Mouse (Mus musculus) midbrain, embryonic 12.5 days (tissue): Measurements from ENCODE around the gene Leprot. TPM values are rescaled to one million over a fixed set of nuclear protein-coding genes. Genes with fewer than 3 reads are reported as not detected.

Experiments used
- ATAC-seq: fragments of 200-750 bp; cut with Nextera tagmentation; 2 replicates; pipeline ENCODE4 v1.8.0; 2017; ENCODE audit warnings: low read depth, moderate TSS enrichment, moderate library complexity; ENCODE audit not compliant: low FRiP score
- H3K27ac ChIP-seq: fragments of 300-500 bp; sonication (generic); replicated peaks from 2 replicates; pipeline ENCODE4 v1.5.1; 2016; ENCODE audit warnings: mild to moderate bottlenecking
- H3K27me3 ChIP-seq: fragments of 300-500 bp; sonication (generic); 2 replicates; pipeline ENCODE4 v1.6.1; 2016; ENCODE audit warnings: mild to moderate bottlenecking
- H3K36me3 ChIP-seq: fragments of 300-500 bp; sonication (generic); 2 replicates; pipeline ENCODE4 v1.6.1; 2016
- H3K4me1 ChIP-seq: fragments of 300-500 bp; sonication (generic); 2 replicates; pipeline ENCODE4 v1.6.1; 2016
- H3K4me2 ChIP-seq: fragments of 300-500 bp; sonication (generic); replicated peaks from 2 replicates; pipeline ENCODE4 v1.6.1; 2016; ENCODE audit warnings: mild to moderate bottlenecking, moderate library complexity
- H3K4me3 ChIP-seq: fragments of 300-500 bp; sonication (generic); 2 replicates; pipeline ENCODE4 v1.5.1; 2016; ENCODE audit warnings: mild to moderate bottlenecking
- H3K9ac ChIP-seq: fragments of 300-500 bp; sonication (generic); replicated peaks from 2 replicates; pipeline ENCODE4 v1.6.1; 2016; ENCODE audit warnings: mild to moderate bottlenecking, moderate library complexity
- H3K9me3 ChIP-seq: fragments of 300-500 bp; sonication (generic); 2 replicates; pipeline ENCODE4 v1.6.1; 2016; ENCODE audit warnings: mild to moderate bottlenecking
- WGBS: fragments of 180-500 bp; shearing (Covaris S2); methylation state at CpG from one replicate; pipeline ENCODE4 v1.1.7; 2016; 5-methylcytosine and 5-hydroxymethylcytosine counted together
- polyA plus RNA-seq: library from polyadenylated mRNA; unstranded; fragments of >200 nt; fragmentation: Nextera tagmentation; extraction: Ambion mirVana; gene quantifications from 2 replicates; pipeline ENCODE4 v1.2.1, GENCODE M21; 2016

Leprot gene
- polyA plus RNA-seq, 1 experiment from 2014 or later, result 72.2 TPM

GRCm38 (mm10) chr4:101669161-101669560 lies 21.6 kb downstream of the Leprot start:
- ATAC-seq, result no peak
- no peak overlapping the region for H3K27ac ChIP-seq
- H3K9ac ChIP-seq, result no peak overlapping the region
- H3K27me3 ChIP-seq, result no peaks in the 10 kb centered on the region
- H3K4me1 ChIP-seq, result peaks cover 4% of the 10 kb centered on the region; the same call in 1 of the 2 replicates
- no peak overlapping the region for H3K4me3 ChIP-seq
- no peak overlapping the region for H3K4me2 ChIP-seq
- H3K9me3 ChIP-seq, result peaks cover 5% of the 10 kb centered on the region; the same call in 1 of the 2 replicates
- H3K36me3 ChIP-seq, result no peaks in the 10 kb centered on the region
- 75% methylated on average over 5 of the region's 5 CpGs for whole genome bisulfite sequencing

GRCm38 (mm10) chr4:101669811-101670210 lies 22.3 kb downstream of the Leprot start:
- Histone ChIP-seq H3K27ac (no peak overlapping the region), H3K27me3 (no peaks in the 10 kb centered on the region), H3K36me3 (no peaks in the 10 kb centered on the region), H3K9me3 (peaks cover 5% of the 10 kb centered on the region; the same call in 1 of the 2 replicates), H3K4me1 (peaks cover 4% of the 10 kb centered on the region; the same call in 1 of the 2 replicates), H3K9ac (no peak overlapping the region), H3K4me3 (no peak overlapping the region), H3K4me2 (no peak overlapping the region)
- WGBS, result 91% methylated on average over 5 of the region's 5 CpGs
- no peak for ATAC-seq

GRCm38 (mm10) chr4:101674790-101675189 lies 27.3 kb downstream of the Leprot start:
- Histone ChIP-seq H3K4me3 (no peak overlapping the region), H3K4me2 (no peak overlapping the region), H3K4me1 (no peaks in the 10 kb centered on the region), H3K9me3 (no peaks in the 10 kb centered on the region), H3K27me3 (no peaks in the 10 kb centered on the region), H3K27ac (no peak overlapping the region), H3K9ac (no peak overlapping the region), H3K36me3 (no peaks in the 10 kb centered on the region)
- no peak for ATAC-seq
- WGBS, result 83% methylated on average over 5 of the region's 5 CpGs

GRCm38 (mm10) chr4:101675726-101676125 lies 28.2 kb downstream of the Leprot start:
- Histone ChIP-seq H3K4me1 (no peaks in the 10 kb centered on the region), H3K4me2 (no peak overlapping the region), H3K27me3 (no peaks in the 10 kb centered on the region), H3K4me3 (no peak overlapping the region), H3K9me3 (no peaks in the 10 kb centered on the region), H3K27ac (no peak overlapping the region), H3K36me3 (no peaks in the 10 kb centered on the region), H3K9ac (no peak overlapping the region)
- 78% methylated on average over 4 of the region's 4 CpGs for WGBS
- ATAC-seq, result no peak

- no peak overlapping the region for H3K9ac ChIP-seq
- no peaks in the 10 kb centered on the region for H3K4me1 ChIP-seq
- no peaks in the 10 kb centered on the region for H3K36me3 ChIP-seq
- no peaks in the 10 kb centered on the region for H3K27me3 ChIP-seq
- no peak overlapping the region for H3K4me2 ChIP-seq
- no peak for ATAC-seq
- H3K4me3 ChIP-seq, result no peak overlapping the region
- no peak overlapping the region for H3K27ac ChIP-seq
- no peaks in the 10 kb centered on the region for H3K9me3 ChIP-seq
- WGBS, result 94% methylated on average over 4 of the region's 4 CpGs
These were observed 35.1 kb downstream of the Leprot start for GRCm38 (mm10) chr4:101682620-101683019.

GRCm38 (mm10) chr4:101683086-101683485 lies 35.6 kb downstream of the Leprot start:
- no peaks in the 10 kb centered on the region for H3K36me3 ChIP-seq
- ATAC-seq, result no peak
- H3K27ac ChIP-seq, result no peak overlapping the region
- H3K27me3 ChIP-seq, result no peaks in the 10 kb centered on the region
- no peaks in the 10 kb centered on the region for H3K4me1 ChIP-seq
- no peak overlapping the region for H3K4me3 ChIP-seq
- no peak overlapping the region for H3K9ac ChIP-seq
- WGBS, result 87% methylated on average over 3 of the region's 3 CpGs
- H3K9me3 ChIP-seq, result no peaks in the 10 kb centered on the region
- H3K4me2 ChIP-seq, result no peak overlapping the region

- no peak overlapping the region for H3K9ac ChIP-seq
- no peak overlapping the region for H3K27ac ChIP-seq
- H3K36me3 ChIP-seq, result no peaks in the 10 kb centered on the region
- H3K4me1 ChIP-seq, result no peaks in the 10 kb centered on the region
- no peaks in the 10 kb centered on the region for H3K9me3 ChIP-seq
- no peaks in the 10 kb centered on the region for H3K27me3 ChIP-seq
- WGBS, result 86% methylated on average over 3 of the region's 3 CpGs
- H3K4me3 ChIP-seq, result no peak overlapping the region
- no peak for ATAC-seq
- H3K4me2 ChIP-seq, result no peak overlapping the region
These were observed 37.3 kb downstream of the Leprot start for GRCm38 (mm10) chr4:101684821-101685220.

GRCm38 (mm10) chr4:101686227-101686810 lies 38.8 kb downstream of the Leprot start:
- no peak overlapping the region for H3K9ac ChIP-seq
- no peaks in the 10 kb centered on the region for H3K27me3 ChIP-seq
- H3K9me3 ChIP-seq, result no peaks in the 10 kb centered on the region
- H3K4me2 ChIP-seq, result no peak overlapping the region
- WGBS, result 77% methylated on average over 13 of the region's 13 CpGs
- no peaks in the 10 kb centered on the region for H3K36me3 ChIP-seq
- no peak for ATAC-seq
- H3K27ac ChIP-seq, result no peak overlapping the region
- H3K4me1 ChIP-seq, result no peaks in the 10 kb centered on the region
- H3K4me3 ChIP-seq, result no peak overlapping the region

- Histone ChIP-seq H3K27me3 (no peaks in the 10 kb centered on the region), H3K9ac (no peak overlapping the region), H3K4me2 (no peak overlapping the region), H3K27ac (no peak overlapping the region), H3K4me3 (no peak overlapping the region), H3K4me1 (no peaks in the 10 kb centered on the region), H3K36me3 (no peaks in the 10 kb centered on the region), H3K9me3 (no peaks in the 10 kb centered on the region)
- 87% methylated on average over 4 of the region's 4 CpGs for WGBS
- ATAC-seq, result no peak
These were observed 41.7 kb downstream of the Leprot start for GRCm38 (mm10) chr4:101689241-101689640.

GRCm38 (mm10) chr4:101689645-101690044 lies 42.1 kb downstream of the Leprot start:
- H3K27ac ChIP-seq, result no peak overlapping the region
- H3K9me3 ChIP-seq, result no peaks in the 10 kb centered on the region
- no peaks in the 10 kb centered on the region for H3K4me1 ChIP-seq
- WGBS, result 83% methylated on average over 5 of the region's 5 CpGs
- H3K36me3 ChIP-seq, result no peaks in the 10 kb centered on the region
- ATAC-seq, result no peak
- no peaks in the 10 kb centered on the region for H3K27me3 ChIP-seq
- H3K9ac ChIP-seq, result no peak overlapping the region
- H3K4me2 ChIP-seq, result no peak overlapping the region
- H3K4me3 ChIP-seq, result no peak overlapping the region

- H3K4me1 ChIP-seq, result no peaks in the 10 kb centered on the region
- no peak overlapping the region for H3K4me3 ChIP-seq
- H3K9ac ChIP-seq, result no peak overlapping the region
- H3K27ac ChIP-seq, result no peak overlapping the region
- no peaks in the 10 kb centered on the region for H3K9me3 ChIP-seq
- H3K27me3 ChIP-seq, result no peaks in the 10 kb centered on the region
- H3K36me3 ChIP-seq, result no peaks in the 10 kb centered on the region
- H3K4me2 ChIP-seq, result no peak overlapping the region
- WGBS, result 88% methylated on average over 4 of the region's 4 CpGs
- ATAC-seq, result no peak
These were observed 45.4 kb downstream of the Leprot start for GRCm38 (mm10) chr4:101692892-101693291.

- Histone ChIP-seq H3K9me3 (no peaks in the 10 kb centered on the region), H3K4me1 (no peaks in the 10 kb centered on the region), H3K27ac (no peak overlapping the region), H3K4me3 (no peak overlapping the region), H3K36me3 (no peaks in the 10 kb centered on the region), H3K4me2 (no peak overlapping the region), H3K27me3 (no peaks in the 10 kb centered on the region), H3K9ac (no peak overlapping the region)
- ATAC-seq, result no peak
- 78% methylated on average over 6 of the region's 6 CpGs for WGBS
These were observed 47.0 kb downstream of the Leprot start for GRCm38 (mm10) chr4:101694529-101694928.

GRCm38 (mm10) chr4:101697236-101697635 lies 49.7 kb downstream of the Leprot start:
- WGBS, result 85% methylated on average over 3 of the region's 3 CpGs
- ATAC-seq, result no peak
- Histone ChIP-seq H3K27ac (no peak overlapping the region), H3K27me3 (no peaks in the 10 kb centered on the region), H3K9me3 (no peaks in the 10 kb centered on the region), H3K36me3 (no peaks in the 10 kb centered on the region), H3K4me2 (no peak overlapping the region), H3K4me3 (no peak overlapping the region), H3K9ac (no peak overlapping the region), H3K4me1 (no peaks in the 10 kb centered on the region)
